Mouse (Mus musculus) bone marrow macrophage, adult 2 months (primary cell): ENCODE results near the gene Ugt1a6b.

Source experiments
- CTCF ChIP-seq: IDR thresholded peaks from 2 replicates; pipeline ENCODE4 v1.5.1; 2012; ENCODE audit warnings: low read depth, mild to moderate bottlenecking, low read length, moderate library complexity
- POLR2A ChIP-seq: IDR thresholded peaks from 2 replicates; pipeline ENCODE4 v1.6.1; 2012; ENCODE audit warnings: mild to moderate bottlenecking, low read depth, low read length, borderline replicate concordance

DNA sequence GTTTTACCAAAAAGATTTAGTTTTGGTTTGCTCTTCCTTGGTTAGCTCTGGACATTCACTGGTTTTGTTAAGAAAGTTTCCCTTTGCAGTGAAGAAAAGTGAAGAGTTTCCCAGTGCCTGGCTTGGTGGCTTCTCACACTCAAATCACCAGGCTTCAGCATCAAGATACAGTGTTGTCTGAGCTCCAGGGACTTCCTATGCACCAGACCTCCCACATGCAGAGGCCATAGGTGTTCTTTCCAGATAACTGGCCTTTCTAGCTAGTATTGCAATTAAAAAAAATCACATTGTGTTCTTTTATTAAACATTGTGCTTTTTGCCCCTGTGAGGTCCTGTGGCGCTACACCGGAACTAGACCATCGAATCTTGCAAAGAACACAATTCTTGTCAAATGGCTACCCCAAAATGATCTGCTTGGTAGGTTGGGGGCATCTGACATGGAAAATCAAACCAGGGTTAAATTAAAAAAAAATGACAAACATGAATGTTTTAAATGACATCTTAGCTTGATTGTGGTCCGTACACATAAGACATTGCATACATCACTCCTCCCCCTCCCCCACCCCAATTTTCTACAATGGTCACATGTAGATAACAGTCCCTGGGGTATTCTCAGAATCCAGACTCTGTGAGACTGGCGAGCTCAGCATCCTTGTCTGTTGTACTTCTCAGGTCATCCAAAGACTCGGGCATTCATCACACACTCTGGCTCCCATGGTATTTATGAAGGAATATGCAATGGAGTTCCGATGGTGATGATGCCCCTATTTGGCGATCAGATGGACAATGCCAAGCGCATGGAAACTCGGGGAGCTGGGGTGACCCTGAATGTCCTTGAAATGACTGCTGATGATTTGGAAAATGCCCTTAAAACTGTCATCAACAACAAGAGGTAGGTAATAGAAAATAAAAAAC lies 112.7 kb downstream of the Ugt1a6b start:
- TF ChIP-seq CTCF: no peak
- TF ChIP-seq POLR2A: no peak
